ENCODE assay signal across 7 mouse cellular contexts in the genomic region with DNA sequence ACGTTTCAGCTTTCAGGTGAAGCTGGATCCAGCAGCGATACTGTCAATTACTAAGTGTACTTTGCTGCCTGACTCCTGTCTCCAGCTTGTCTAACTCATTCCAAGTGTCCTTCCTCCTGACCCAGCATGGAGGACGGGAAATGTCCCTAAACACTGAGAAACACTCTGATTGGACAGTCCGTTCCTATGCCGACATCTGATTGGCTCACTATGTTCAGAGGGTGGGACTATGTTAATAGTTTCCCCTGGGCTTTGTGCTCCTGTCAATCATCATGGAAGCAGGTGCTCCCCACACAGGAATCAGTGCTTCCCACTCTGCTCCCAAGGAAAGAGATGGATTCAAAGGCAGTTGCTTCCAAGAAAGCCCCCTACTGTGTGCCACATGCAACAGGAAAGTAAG. TPM values are rescaled to one million over a fixed set of nuclear protein-coding genes. Genes with fewer than 3 reads are reported as not detected.
DNase-seq lines count a peak whose midpoint lies in the region; ATAC-seq and TF ChIP-seq lines count a peak whose summit lies in the region.

No protein-coding gene starts in this region.

- WGBS in embryonic facial prominence, embryonic 15.5 days = 9% methylated on average over 5 of the region's 5 CpGs
- WGBS in liver, adult 2 months = 12% methylated on average over 5 of the region's 5 CpGs

- 0 out of 2 replicates have a peak, but pooled peaks cover 3% of the 10 kb centered on the region for H3K27me3 ChIP-seq in embryonic facial prominence, embryonic 15.5 days
- H3K27me3 ChIP-seq in liver, adult 2 months (ENCODE audit: control insufficient read depth, insufficient read depth, low read length) = no peaks in the 10 kb centered on the region; the same call in 1 of the 2 replicates

- peaks cover 9% of the 10 kb centered on the region for H3K4me1 ChIP-seq in embryonic facial prominence, embryonic 15.5 days
- no peaks in the 10 kb centered on the region for H3K4me1 ChIP-seq in liver, adult 2 months (ENCODE audit: control insufficient read depth, insufficient read depth, low read length)

- no peak overlapping the region for H3K9ac ChIP-seq in embryonic facial prominence, embryonic 15.5 days
- no peak overlapping the region for H3K9ac ChIP-seq in liver, adult 2 months (ENCODE audit: low read depth, low read length)

- TF ChIP-seq CTCF in liver, adult 2 months (IDR thresholded peaks at IDR 0.05; ENCODE audit: low read depth, low read length) = no peak

- peak; percentile 16 for DNase-seq in right cerebral cortex, adult 18-20 months
- no peak for DNase-seq in right cerebral cortex, postnatal 10 days (ENCODE audit: low spot score in 2 of 2)
- DNase-seq in liver, adult 2 months (ENCODE audit: extremely low read depth, low read depth, low spot score) = peak; percentile 9
- peak; percentile 74 for DNase-seq in skeletal muscle tissue, adult 2 months (ENCODE audit: low read depth, low spot score)
- DNase-seq in left cerebral cortex, postnatal 4 days = no peak
- no peak for DNase-seq in right cerebral cortex, postnatal 25 days

- H3K36me3 ChIP-seq in embryonic facial prominence, embryonic 15.5 days = no peaks in the 10 kb centered on the region
- no peaks in the 10 kb centered on the region for H3K36me3 ChIP-seq in liver, adult 2 months (ENCODE audit: control insufficient read depth, insufficient read depth, low read length)

- H3K79me2 ChIP-seq in liver, adult 2 months (ENCODE audit: control insufficient read depth, insufficient read depth, low read length) = no peaks in the 10 kb centered on the region

- no peak overlapping the region for H3K4me3 ChIP-seq in embryonic facial prominence, embryonic 15.5 days (replicated peaks)
- no peak overlapping the region for H3K4me3 ChIP-seq in liver, adult 2 months (ENCODE audit: insufficient read depth, low read depth, low read length)

- peak; percentile 58; the same call in 1 of the 2 replicates for ATAC-seq in embryonic facial prominence, embryonic 15.5 days (ENCODE audit: insufficient number of reproducible peaks, low FRiP score, low TSS enrichment, low read depth)

- H3K4me2 ChIP-seq in embryonic facial prominence, embryonic 15.5 days (replicated peaks) = 0 out of 2 replicates have a peak overlapping the region, but pooled peaks have one; percentile 40

- intact Hi-C loops in left cerebral cortex, postnatal 4 days (cut with DNase I) = no loop called here

- TF ChIP-seq POLR2A in liver, adult 2 months (IDR thresholded peaks at IDR 0.05; ENCODE audit: extremely low read depth, insufficient read depth, low read length) = no peak

- no peak overlapping the region for H3K27ac ChIP-seq in embryonic facial prominence, embryonic 15.5 days (replicated peaks)
- no peak overlapping the region for H3K27ac ChIP-seq in liver, adult 2 months (replicated peaks; ENCODE audit: insufficient read depth, low read depth, low read length)

- H3K9me3 ChIP-seq in embryonic facial prominence, embryonic 15.5 days (replicated peaks) = no peaks in the 10 kb centered on the region

RNA-seq across cellular contexts. Expression of a gene that starts 21.6 kb away (rescaled TPM):
- not detected in 2 replicates for polyA plus RNA-seq in embryonic facial prominence, embryonic 15.5 days (2015; fragmentation: Nextera tagmentation; extraction: Ambion mirVana)
- total RNA-seq in liver, adult 2 months (2014; rRNA removed) = not detected in 2 replicates
- not detected in 2 replicates for polyA plus RNA-seq in liver, adult 2 months (2012; rRNA removed)
- total RNA-seq in left cerebral cortex, postnatal 4 days (2021) = not detected

Comparison
In these comparisons a context has a peak if more than half of its experiments do, and no peak if none do; other contexts are left out.
1. DNase-seq: peak in right cerebral cortex, adult 18-20 months (single experiment), liver, adult 2 months (single experiment) and skeletal muscle tissue, adult 2 months (single experiment); none in right cerebral cortex, postnatal 10 days (0 of 2), left cerebral cortex, postnatal 4 days (single experiment) and right cerebral cortex, postnatal 25 days (single experiment).